ENCODE assay signal across 8 mouse cellular contexts in genomic region chr3:21934731-21935271, GRCm38 (mm10).
DNase-seq lines count a peak whose midpoint lies in the region; ATAC-seq and TF ChIP-seq lines count a peak whose summit lies in the region.

No protein-coding gene starts in this region.

- no peaks in the 10 kb centered on the region for H3K79me2 ChIP-seq in liver, adult 2 months (ENCODE audit: control insufficient read depth, insufficient read depth, low read length)

- 39% methylated on average over 5 of the region's 5 CpGs for WGBS in liver, adult 2 months
- under 1% methylated on average over 5 of the region's 5 CpGs for WGBS in neural tube, embryonic 11.5 days

- intact Hi-C loops in heart, postnatal 10 days (cut with DNase I), result loop anchor here (5.0 kb wide), 5 partner anchors 72 to 1278 kb away; no protein-coding TSS in a partner anchor

- peak overlapping the region; percentile 59; the same call in 1 of the 2 replicates for H3K27ac ChIP-seq in liver, adult 2 months (replicated peaks; ENCODE audit: insufficient read depth, low read depth, low read length)
- peak overlapping the region; percentile 81 for H3K27ac ChIP-seq in neural tube, embryonic 11.5 days (ENCODE audit: low read depth, low read length)

- TF ChIP-seq POLR2A in liver, adult 2 months (IDR thresholded peaks at IDR 0.05; ENCODE audit: extremely low read depth, insufficient read depth, low read length), result no peak

- no peaks in the 10 kb centered on the region for H3K9me3 ChIP-seq in neural tube, embryonic 11.5 days (ENCODE audit: control insufficient read depth, low read length)

- TF ChIP-seq CTCF in liver, adult 2 months (IDR thresholded peaks at IDR 0.05; ENCODE audit: low read depth, low read length), result no peak

- no peak overlapping the region; the same call in 1 of the 2 replicates for H3K9ac ChIP-seq in liver, adult 2 months (ENCODE audit: low read depth, low read length)
- H3K9ac ChIP-seq in neural tube, embryonic 11.5 days (ENCODE audit: low read length), result no peak overlapping the region

- H3K27me3 ChIP-seq in liver, adult 2 months (ENCODE audit: control insufficient read depth, insufficient read depth, low read length), result no peaks in the 10 kb centered on the region
- no peaks in the 10 kb centered on the region for H3K27me3 ChIP-seq in neural tube, embryonic 11.5 days (ENCODE audit: control insufficient read depth, insufficient read depth, low read length)

- DNase-seq in right cerebral cortex, postnatal 10 days (ENCODE audit: low spot score in 2 of 2), result peak; percentile 28 to 50
- no peak for DNase-seq in right cerebral cortex, postnatal 14 days
- peak; percentile 56 for DNase-seq in embryo, embryonic 10 days (ENCODE audit: low spot score)
- DNase-seq in heart, postnatal 10 days, result peak; percentile 35 to 45
- DNase-seq in liver, adult 2 months (ENCODE audit: extremely low read depth, low read depth, low spot score), result peak; percentile 32
- peak; percentile 53 for DNase-seq in neural tube, embryonic 11.5 days (ENCODE audit: low spot score)
- no peak for DNase-seq in urinary bladder, postnatal 25 days (ENCODE audit: low spot score)

- no peaks in the 10 kb centered on the region for H3K36me3 ChIP-seq in liver, adult 2 months (ENCODE audit: control insufficient read depth, insufficient read depth, low read length)
- H3K36me3 ChIP-seq in neural tube, embryonic 11.5 days (ENCODE audit: control insufficient read depth, insufficient read depth, low read length), result no peaks in the 10 kb centered on the region

- peak; percentile 25 for ATAC-seq in neural tube, embryonic 11.5 days (ENCODE audit: insufficient read depth, low FRiP score, low TSS enrichment)
- no peak for ATAC-seq in erythroblast, adult 5-6 weeks (replicated peaks; ENCODE audit: low FRiP score, poor library complexity, severe bottlenecking)

- H3K4me1 ChIP-seq in liver, adult 2 months (ENCODE audit: control insufficient read depth, insufficient read depth, low read length), result peaks cover 13% of the 10 kb centered on the region
- peaks cover 18% of the 10 kb centered on the region for H3K4me1 ChIP-seq in neural tube, embryonic 11.5 days (ENCODE audit: control insufficient read depth, insufficient read depth, low read length)

- H3K4me2 ChIP-seq in neural tube, embryonic 11.5 days (ENCODE audit: low read depth), result peak overlapping the region; percentile 29

- H3K4me3 ChIP-seq in liver, adult 2 months (ENCODE audit: insufficient read depth, low read depth, low read length), result no peak overlapping the region
- H3K4me3 ChIP-seq in neural tube, embryonic 11.5 days (ENCODE audit: low read depth, low read length), result no peak overlapping the region

Comparison
In these comparisons a context has a peak if more than half of its experiments do, and no peak if none do; other contexts are left out.
1. DNase-seq: peak in right cerebral cortex, postnatal 10 days (2 of 2), embryo, embryonic 10 days (single experiment), heart, postnatal 10 days (2 of 2), liver, adult 2 months (single experiment) and neural tube, embryonic 11.5 days (single experiment); none in right cerebral cortex, postnatal 14 days (single experiment) and urinary bladder, postnatal 25 days (single experiment).